22 mouse cellular contexts compared by ENCODE assay signal in the genomic region with DNA sequence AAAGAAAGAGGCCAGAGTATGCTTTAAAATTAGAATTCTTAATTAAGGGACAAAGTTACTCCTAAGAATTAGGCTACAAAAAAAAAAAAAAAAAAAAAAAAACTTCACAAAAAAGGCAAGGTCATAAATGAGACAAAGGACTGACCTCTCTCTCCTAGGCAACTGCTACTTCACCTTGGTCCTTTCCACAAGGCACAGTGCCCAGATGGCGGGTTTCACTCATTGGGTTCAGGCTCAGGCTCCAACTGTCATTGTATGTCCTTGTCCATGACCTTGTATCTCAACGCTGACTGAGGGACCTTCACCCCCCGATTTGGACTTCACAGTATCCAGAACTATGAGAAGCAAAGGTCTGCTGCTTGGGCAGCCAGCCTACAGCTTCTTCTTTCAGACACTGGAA.
"Had no signal": no experiment of that assay in that cellular context is flagged by ENCODE, and none has a peak within 500 bp of the region (broad histone marks: within the 10 kb centered on the region; RNA-seq: fewer than 3 reads in every experiment).

No protein-coding gene starts in this region.

- H3K4me1 ChIP-seq: intestine, embryonic 15.5 days; limb, embryonic 12.5 days; neural tube, embryonic 12.5 days; stomach, embryonic 15.5 days had no signal

- H3K27ac ChIP-seq: intestine, embryonic 15.5 days; kidney, embryonic 15.5 days; limb, embryonic 12.5 days; limb, embryonic 15.5 days; liver, embryonic 14.5 days; macrophage; neural tube, embryonic 12.5 days; stomach, embryonic 15.5 days had no signal

- H3K27me3 ChIP-seq: intestine, embryonic 15.5 days; kidney, embryonic 15.5 days; limb, embryonic 12.5 days; limb, embryonic 15.5 days; neural tube, embryonic 12.5 days; stomach, embryonic 15.5 days had no signal

- H3K4me2 ChIP-seq: intestine, embryonic 15.5 days; kidney, embryonic 15.5 days; limb, embryonic 12.5 days; limb, embryonic 15.5 days; liver, embryonic 11.5 days; lung, embryonic 14.5 days; neural tube, embryonic 12.5 days; stomach, embryonic 15.5 days had no signal

- H3K9ac ChIP-seq: intestine, embryonic 15.5 days; kidney, embryonic 15.5 days; limb, embryonic 12.5 days; limb, embryonic 15.5 days; liver, embryonic 14.5 days; liver, postnatal 0 days; lung, embryonic 14.5 days; neural tube, embryonic 12.5 days; stomach, embryonic 15.5 days had no signal

- H3K9me3 ChIP-seq: intestine, embryonic 15.5 days; kidney, embryonic 15.5 days; limb, embryonic 12.5 days; limb, embryonic 15.5 days; stomach, embryonic 15.5 days had no signal

- DNase-seq: kidney, adult 11 months; kidney, adult 8-10 months; kidney, postnatal 10 days; kidney, postnatal 36 days; layer of hippocampus, postnatal 36 days; left cerebral cortex, postnatal 4 days; liver, postnatal 0 days; lung, embryonic 14.5 days; retina, postnatal 1 day; right cerebral cortex, postnatal 25 days; spleen, adult 18-20 months; thymus, postnatal 25 days had no signal

- H3K36me3 ChIP-seq: intestine, embryonic 15.5 days; kidney, embryonic 15.5 days; limb, embryonic 12.5 days; limb, embryonic 15.5 days; neural tube, embryonic 12.5 days; stomach, embryonic 15.5 days had no signal

- ATAC-seq: intestine, embryonic 15.5 days; liver, postnatal 0 days; lung, postnatal 0 days had no signal

- H3K4me3 ChIP-seq: intestine, embryonic 15.5 days; kidney, embryonic 15.5 days; limb, embryonic 12.5 days; limb, embryonic 15.5 days; neural tube, embryonic 12.5 days; stomach, embryonic 15.5 days had no signal
